ENCODE assay signal across 11 mouse cellular contexts in the genomic region with DNA sequence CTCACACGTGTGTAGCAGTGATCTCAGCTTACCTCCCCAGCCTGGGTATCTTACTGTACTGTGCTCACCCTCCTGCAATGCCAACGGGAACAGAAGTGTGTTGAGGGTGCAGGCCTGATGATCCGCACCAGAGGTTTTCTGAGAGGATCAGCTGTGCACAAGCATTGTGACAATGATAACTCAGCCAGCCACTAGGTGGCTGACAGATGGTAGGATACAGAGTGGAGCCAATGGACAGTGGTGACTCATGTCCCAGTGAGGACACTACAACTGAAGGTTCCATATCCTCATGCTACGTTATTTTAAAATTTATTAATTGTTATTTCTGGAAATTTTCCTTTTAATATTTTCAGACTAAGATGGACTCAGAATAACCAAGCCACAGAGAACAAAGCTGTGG.
DNase-seq lines count a peak whose midpoint lies in the region; ATAC-seq and TF ChIP-seq lines count a peak whose summit lies in the region.
"Had no signal": no experiment of that assay in that cellular context is flagged by ENCODE, and none has a peak within 500 bp of the region (broad histone marks: within the 10 kb centered on the region; RNA-seq: fewer than 3 reads in every experiment).

No protein-coding gene starts in this region.

- in situ Hi-C loops in CH12.LX (cut with MboI; ENCODE audit: low pct_ligation_motif_present, low pct_unique_long_range_greater_than_20kb, low sequenced_read_pairs), result loop anchor here (5.0 kb wide), 1 partner anchor 34 kb away; no protein-coding TSS in a partner anchor

- TF ChIP-seq CTCF in kidney, adult 2 months (conservative IDR thresholded peaks at IDR 0.05; ENCODE audit: insufficient read depth, insufficient read length, low read depth, low read length), result peak; percentile 51; the same call in 1 of the 2 replicates
- peak in 1 of 2 experiments; percentile 56; a peak in 3 of 4 replicates for TF ChIP-seq CTCF in CH12.LX (conservative IDR thresholded peaks at IDR 0.05 in 1 of 2, IDR thresholded peaks at IDR 0.05 in 1 of 2; ENCODE audit: low read depth in 2 of 2, low read length in 2 of 2)
- TF ChIP-seq CTCF in liver, embryonic 14.5 days (IDR thresholded peaks at IDR 0.05; ENCODE audit: low read depth), result peak; percentile 57

- no peaks in the 10 kb centered on the region for H3K79me2 ChIP-seq in CH12.LX (replicated peaks; ENCODE audit: control insufficient read depth, extremely low read depth, insufficient read depth, poor library complexity, severe bottlenecking)

- H3K4me3 ChIP-seq in kidney, adult 2 months (ENCODE audit: insufficient read depth, low read depth, low read length), result no peak overlapping the region
- no peak overlapping the region for H3K4me3 ChIP-seq in kidney, embryonic 15.5 days (replicated peaks)
- no peak overlapping the region for H3K4me3 ChIP-seq in CH12.LX (replicated peaks in 1 of 3; ENCODE audit: low read depth in 2 of 3, low read length in 2 of 3, poor library complexity in 1 of 3)
- H3K4me3 ChIP-seq in liver, embryonic 14.5 days (ENCODE audit: insufficient read depth in 1 of 2, low read depth in 2 of 2, low read length in 2 of 2), result no peak overlapping the region
- H3K4me3 ChIP-seq: embryonic facial prominence, embryonic 15.5 days; limb, embryonic 10.5 days; midbrain, embryonic 10.5 days had no signal

- no peak overlapping the region for H3K27ac ChIP-seq in kidney, adult 2 months (ENCODE audit: insufficient read depth, low read depth, low read length)
- no peak overlapping the region for H3K27ac ChIP-seq in kidney, embryonic 15.5 days
- H3K27ac ChIP-seq in CH12.LX (ENCODE audit: insufficient read depth, low read depth), result no peak overlapping the region
- H3K27ac ChIP-seq in liver, embryonic 14.5 days, result no peak overlapping the region
- H3K27ac ChIP-seq: embryonic facial prominence, embryonic 15.5 days; limb, embryonic 10.5 days; midbrain, embryonic 10.5 days had no signal

- no peak; the same call in none of the 2 replicates for TF ChIP-seq RAD21 in CH12.LX (IDR thresholded peaks at IDR 0.05; ENCODE audit: low read depth, low read length)

- no peaks in the 10 kb centered on the region for H3K27me3 ChIP-seq in kidney, adult 2 months (replicated peaks; ENCODE audit: control insufficient read depth, insufficient read depth, low read length)
- H3K27me3 ChIP-seq in kidney, embryonic 15.5 days, result no peaks in the 10 kb centered on the region
- H3K27me3 ChIP-seq in CH12.LX (replicated peaks), result no peaks in the 10 kb centered on the region
- no peaks in the 10 kb centered on the region for H3K27me3 ChIP-seq in liver, embryonic 14.5 days (ENCODE audit: control insufficient read depth, insufficient read depth, low read length)
- H3K27me3 ChIP-seq: embryonic facial prominence, embryonic 15.5 days had no signal

- no peak overlapping the region for H3K4me2 ChIP-seq in kidney, embryonic 15.5 days
- H3K4me2 ChIP-seq in CH12.LX (ENCODE audit: insufficient read depth, low read depth, poor library complexity, severe bottlenecking), result no peak overlapping the region
- no peak overlapping the region for H3K4me2 ChIP-seq in liver, embryonic 14.5 days (ENCODE audit: low read depth)
- H3K4me2 ChIP-seq: embryonic facial prominence, embryonic 15.5 days had no signal

- H3K9me3 ChIP-seq in kidney, embryonic 15.5 days (replicated peaks), result no peaks in the 10 kb centered on the region
- H3K9me3 ChIP-seq in CH12.LX (replicated peaks; ENCODE audit: low read length), result no peaks in the 10 kb centered on the region
- no peaks in the 10 kb centered on the region for H3K9me3 ChIP-seq in liver, embryonic 14.5 days (ENCODE audit: control insufficient read depth, low read length)
- H3K9me3 ChIP-seq: embryonic facial prominence, embryonic 15.5 days; limb, embryonic 10.5 days; midbrain, embryonic 10.5 days had no signal

- H3K36me3 ChIP-seq in kidney, adult 2 months (ENCODE audit: control insufficient read depth, insufficient read depth, low read length), result no peaks in the 10 kb centered on the region
- peaks cover 7% of the 10 kb centered on the region; the same call in 1 of the 2 replicates for H3K36me3 ChIP-seq in kidney, embryonic 15.5 days
- H3K36me3 ChIP-seq in CH12.LX (replicated peaks in 1 of 2; ENCODE audit: control insufficient read depth in 1 of 2, insufficient read depth in 1 of 2, low read length in 1 of 2), result peaks cover 12 to 88% of the 10 kb centered on the region in 2 experiments
- no peaks in the 10 kb centered on the region for H3K36me3 ChIP-seq in liver, embryonic 14.5 days (replicated peaks; ENCODE audit: control insufficient read depth, insufficient read depth, low read depth)
- H3K36me3 ChIP-seq: embryonic facial prominence, embryonic 15.5 days had no signal

- H3K9ac ChIP-seq in kidney, embryonic 15.5 days, result no peak overlapping the region
- H3K9ac ChIP-seq in CH12.LX (ENCODE audit: insufficient read depth, low read depth), result no peak overlapping the region
- no peak overlapping the region for H3K9ac ChIP-seq in liver, embryonic 14.5 days (replicated peaks)
- H3K9ac ChIP-seq: embryonic facial prominence, embryonic 15.5 days had no signal

- TF ChIP-seq EP300 in CH12.LX (IDR thresholded peaks at IDR 0.05; ENCODE audit: low read length), result no peak
- no peak for TF ChIP-seq EP300 in liver, embryonic 14.5 days (IDR thresholded peaks at IDR 0.05; ENCODE audit: low read depth)

- dilution Hi-C loops in CH12.LX (cut with MboI; ENCODE audit: extremely low pct_ligation_motif_present, extremely low pct_unique_long_range_greater_than_20kb, low sequenced_read_pairs), result no loop called here

- ATAC-seq in kidney, embryonic 15.5 days (replicated peaks; ENCODE audit: low FRiP score), result no peak
- ATAC-seq in liver, embryonic 14.5 days (ENCODE audit: insufficient read depth), result peak; percentile 28; the same call in 1 of the 2 replicates
- ATAC-seq in activated CD4-positive, CD25-positive, alpha-beta regulatory T cell, adult 4 months, result no peak

- H3K4me1 ChIP-seq in kidney, adult 2 months (ENCODE audit: control insufficient read depth, insufficient read depth, low read length), result no peaks in the 10 kb centered on the region
- peaks cover 22% of the 10 kb centered on the region for H3K4me1 ChIP-seq in kidney, embryonic 15.5 days
- peaks cover 0 to 5% of the 10 kb centered on the region in 2 experiments; a peak in 1 of 4 replicates for H3K4me1 ChIP-seq in CH12.LX (ENCODE audit: control insufficient read depth in 1 of 2, insufficient read depth in 2 of 2)
- no peaks in the 10 kb centered on the region for H3K4me1 ChIP-seq in liver, embryonic 14.5 days (replicated peaks; ENCODE audit: control insufficient read depth in 2 of 2, insufficient read depth in 2 of 2, low read length in 1 of 2)

- no peak for TF ChIP-seq POLR2A in kidney, adult 2 months (IDR thresholded peaks at IDR 0.05; ENCODE audit: low read depth, low read length)
- TF ChIP-seq POLR2A in CH12.LX (IDR thresholded peaks at IDR 0.05; ENCODE audit: low read depth, low read length), result no peak

- peak; percentile 25 for DNase-seq in kidney, adult 2 months
- peak; percentile 7 for DNase-seq in CH12.LX (ENCODE audit: extremely low read depth)
- DNase-seq in adipocyte (ENCODE audit: low spot score), result peak; percentile 40
- no peak for DNase-seq in liver, embryonic 14.5 days (ENCODE audit: low read depth in 3 of 3, low spot score in 3 of 3)
- no peak for DNase-seq in spleen, postnatal 36 days (ENCODE audit: low spot score in 2 of 2)
- DNase-seq: gastrocnemius, postnatal 36 days had no signal

- 66% methylated on average over 4 of the region's 4 CpGs for WGBS in kidney, adult 2 months
- WGBS in kidney, embryonic 15.5 days, result 68% methylated on average over 4 of the region's 4 CpGs
- WGBS in liver, embryonic 14.5 days (ENCODE audit: insufficient replicate concordance), result 74% methylated on average over 4 of the region's 4 CpGs

TF ChIP-seq in CH12.LX, 34 proteins besides CTCF, POLR2A, EP300 and RAD21:
- TF ChIP-seq BHLHE40 (IDR thresholded peaks at IDR 0.05; ENCODE audit: low read depth, low read length), result no peak
- no peak for TF ChIP-seq IRF4 (IDR thresholded peaks at IDR 0.05; ENCODE audit: low read depth, low read length)
- TF ChIP-seq SMC3 (IDR thresholded peaks at IDR 0.05; ENCODE audit: low read depth, low read length), result peak; percentile 31; the same call in 1 of the 2 replicates

Comparison
In these comparisons a context has a peak if more than half of its experiments do, and no peak if none do; other contexts are left out.
1. DNase-seq: peak in kidney, adult 2 months (single experiment), CH12.LX (single experiment) and adipocyte (single experiment); none in liver, embryonic 14.5 days (0 of 3) and spleen, postnatal 36 days (0 of 2).